Mouse (Mus musculus): Measurements from ENCODE around the gene Pex11g.

GRCm38 (mm10) chr8:3517117-3517495 lies 49.6 kb upstream of the Pex11g start:
- TF ChIP-seq CTCF (IDR thresholded peaks at IDR 0.05; ENCODE audit: low read depth, low read length) (0 out of 2 replicates have a peak, but pooled peaks have one; percentile 20), POLR2A (IDR thresholded peaks at IDR 0.05; ENCODE audit: borderline replicate concordance, low read depth, low read length) (no peak)

Data from bone marrow macrophage, adult 2 months (primary cell).